Mouse (Mus musculus) hindbrain, embryonic 12.5 days (tissue): ENCODE data around the gene Klhl40. TPM values are rescaled to one million over a fixed set of nuclear protein-coding genes. Genes with fewer than 3 reads are reported as not detected.

Source experiments
- ATAC-seq: fragments of 200-750 bp; cut with Nextera tagmentation; 2 replicates; pipeline ENCODE4 v1.8.0; 2017; ENCODE audit warnings: moderate TSS enrichment; ENCODE audit not compliant: low FRiP score
- H3K27ac ChIP-seq: fragments of 300-500 bp; sonication (generic); 2 replicates; pipeline ENCODE4 v1.5.1; 2016; ENCODE audit warnings: mild to moderate bottlenecking
- H3K27me3 ChIP-seq: fragments of 300-500 bp; sonication (generic); 2 replicates; pipeline ENCODE4 v1.6.1; 2016; ENCODE audit warnings: mild to moderate bottlenecking
- H3K36me3 ChIP-seq: fragments of 300-500 bp; sonication (generic); 2 replicates; pipeline ENCODE4 v1.6.1; 2016; ENCODE audit warnings: mild to moderate bottlenecking
- H3K4me1 ChIP-seq: fragments of 300-500 bp; sonication (generic); 2 replicates; pipeline ENCODE4 v1.6.1; 2016
- H3K4me2 ChIP-seq: fragments of 300-500 bp; sonication (generic); replicated peaks from 2 replicates; pipeline ENCODE4 v1.6.1; 2016; ENCODE audit warnings: mild to moderate bottlenecking
- H3K4me3 ChIP-seq: fragments of 300-500 bp; sonication (generic); 2 replicates; pipeline ENCODE4 v1.5.1; 2016; ENCODE audit warnings: mild to moderate bottlenecking
- H3K9ac ChIP-seq: fragments of 300-500 bp; sonication (generic); 2 replicates; pipeline ENCODE4 v1.6.1; 2016; ENCODE audit warnings: mild to moderate bottlenecking, moderate library complexity
- H3K9me3 ChIP-seq: fragments of 300-500 bp; sonication (generic); replicated peaks from 2 replicates; pipeline ENCODE4 v1.6.1; 2016; ENCODE audit warnings: mild to moderate bottlenecking
- WGBS: fragments of 180-500 bp; shearing (Covaris S2); methylation state at CpG from one replicate; pipeline ENCODE4 v1.1.7; 2016; 5-methylcytosine and 5-hydroxymethylcytosine counted together
- polyA plus RNA-seq: library from polyadenylated mRNA; unstranded; fragments of >200 nt; fragmentation: Nextera tagmentation; extraction: Ambion mirVana; gene quantifications from 2 replicates; pipeline ENCODE4 v1.2.1, GENCODE M21; 2016

The Klhl40 gene
- polyA plus RNA-seq, 1 experiment from 2014 or later: 0.48 TPM

- 0 out of 2 replicates have a peak, but pooled peaks cover 2% of the 10 kb centered on the region for H3K27me3 ChIP-seq
- H3K9ac ChIP-seq: no peak overlapping the region
- WGBS: 94% methylated on average over 2 of the region's 2 CpGs
- no peak overlapping the region for H3K4me2 ChIP-seq
- no peak for ATAC-seq
- no peaks in the 10 kb centered on the region for H3K4me1 ChIP-seq
- H3K36me3 ChIP-seq: no peaks in the 10 kb centered on the region
- H3K9me3 ChIP-seq: no peaks in the 10 kb centered on the region
- no peak overlapping the region for H3K27ac ChIP-seq
- H3K4me3 ChIP-seq: no peak overlapping the region
Measured at GRCm38 (mm10) chr9:121786359-121786758, 9.0 kb downstream of the Klhl40 start.

- Histone ChIP-seq H3K4me2 (no peak overlapping the region), H3K9ac (no peak overlapping the region), H3K27ac (no peak overlapping the region), H3K9me3 (no peaks in the 10 kb centered on the region), H3K36me3 (no peaks in the 10 kb centered on the region), H3K27me3 (0 out of 2 replicates have a peak, but pooled peaks cover 5% of the 10 kb centered on the region), H3K4me3 (no peak overlapping the region), H3K4me1 (peaks cover 9% of the 10 kb centered on the region; the same call in 1 of the 2 replicates)
- no peak for ATAC-seq
- 19% methylated on average over 5 of the region's 5 CpGs for WGBS
Measured at GRCm38 (mm10) chr9:121791206-121791605, 13.8 kb downstream of the Klhl40 start.

GRCm38 (mm10) chr9:121791757-121792521 lies 14.5 kb downstream of the Klhl40 start, which contains the start of gene Hhatl:
Hhatl (minus strand) TSS chr9:121792507.
- no peak for ATAC-seq
- Histone ChIP-seq H3K27ac (no peak within 1 kb of the TSS), H3K27me3 (0 out of 2 replicates have a peak, but pooled peaks cover 5% of the 10 kb centered on the region), H3K4me3 (no peak within 1 kb of the TSS), H3K9ac (no peak within 1 kb of the TSS), H3K4me1 (peaks cover 9% of the 10 kb centered on the region; the same call in 1 of the 2 replicates), H3K4me2 (no peak within 1 kb of the TSS), H3K9me3 (no peaks in the 10 kb centered on the region), H3K36me3 (no peaks in the 10 kb centered on the region)
- WGBS: 49% methylated on average over 23 of the region's 24 CpGs

GRCm38 (mm10) chr9:121794972-121795539 lies 17.6 kb downstream of the Klhl40 start:
- Histone ChIP-seq H3K4me3 (no peak overlapping the region), H3K4me2 (no peak overlapping the region), H3K4me1 (peaks cover 14% of the 10 kb centered on the region; the same call in 1 of the 2 replicates), H3K9me3 (no peaks in the 10 kb centered on the region), H3K27ac (no peak overlapping the region), H3K27me3 (0 out of 2 replicates have a peak, but pooled peaks cover 5% of the 10 kb centered on the region), H3K9ac (peak overlapping the region; percentile 18; the same call in 1 of the 2 replicates), H3K36me3 (no peaks in the 10 kb centered on the region)
- 67% methylated on average over 1 of the region's 1 CpGs for WGBS
- no peak for ATAC-seq

GRCm38 (mm10) chr9:121797722-121798121 lies 20.3 kb downstream of the Klhl40 start:
- no peaks in the 10 kb centered on the region for H3K9me3 ChIP-seq
- no peak overlapping the region for H3K4me2 ChIP-seq
- H3K4me1 ChIP-seq: peaks cover 14% of the 10 kb centered on the region; the same call in 1 of the 2 replicates
- ATAC-seq: no peak
- H3K27me3 ChIP-seq: no peaks in the 10 kb centered on the region
- H3K27ac ChIP-seq: no peak overlapping the region
- H3K4me3 ChIP-seq: no peak overlapping the region
- H3K9ac ChIP-seq: no peak overlapping the region
- no peaks in the 10 kb centered on the region for H3K36me3 ChIP-seq
- WGBS: 28% methylated on average over 12 of the region's 12 CpGs

- Histone ChIP-seq H3K36me3 (no peaks in the 10 kb centered on the region), H3K4me3 (no peak overlapping the region), H3K9ac (no peak overlapping the region), H3K9me3 (no peaks in the 10 kb centered on the region), H3K4me2 (no peak overlapping the region), H3K27ac (no peak overlapping the region), H3K27me3 (no peaks in the 10 kb centered on the region), H3K4me1 (peaks cover 14% of the 10 kb centered on the region; the same call in 1 of the 2 replicates)
- no peak for ATAC-seq
- 33% methylated on average over 6 of the region's 6 CpGs for WGBS
Measured at GRCm38 (mm10) chr9:121798887-121799520, 21.6 kb downstream of the Klhl40 start.

GRCm38 (mm10) chr9:121802747-121803146 lies 25.3 kb downstream of the Klhl40 start:
- Histone ChIP-seq H3K27me3 (no peaks in the 10 kb centered on the region), H3K4me1 (peaks cover 21% of the 10 kb centered on the region), H3K4me3 (no peak overlapping the region), H3K4me2 (no peak overlapping the region), H3K9me3 (no peaks in the 10 kb centered on the region), H3K27ac (no peak overlapping the region), H3K9ac (no peak overlapping the region), H3K36me3 (no peaks in the 10 kb centered on the region)
- ATAC-seq: no peak
- 64% methylated on average over 7 of the region's 7 CpGs for WGBS

GRCm38 (mm10) chr9:121807546-121807945 lies 30.1 kb downstream of the Klhl40 start:
- no peak overlapping the region for H3K4me2 ChIP-seq
- H3K4me3 ChIP-seq: no peak overlapping the region
- WGBS: 71% methylated on average over 1 of the region's 1 CpGs
- ATAC-seq: no peak
- no peak overlapping the region for H3K27ac ChIP-seq
- no peaks in the 10 kb centered on the region for H3K27me3 ChIP-seq
- peaks cover 51% of the 10 kb centered on the region for H3K4me1 ChIP-seq
- no peak overlapping the region for H3K9ac ChIP-seq
- no peaks in the 10 kb centered on the region for H3K36me3 ChIP-seq
- no peaks in the 10 kb centered on the region for H3K9me3 ChIP-seq

- Histone ChIP-seq H3K9ac (no peak overlapping the region), H3K9me3 (no peaks in the 10 kb centered on the region), H3K36me3 (no peaks in the 10 kb centered on the region), H3K4me1 (peaks cover 51% of the 10 kb centered on the region), H3K27ac (0 out of 2 replicates have a peak overlapping the region, but pooled peaks have one; percentile 17), H3K4me3 (no peak overlapping the region), H3K4me2 (no peak overlapping the region), H3K27me3 (no peaks in the 10 kb centered on the region)
- WGBS: 56% methylated on average over 7 of the region's 7 CpGs
- ATAC-seq: no peak
Measured at GRCm38 (mm10) chr9:121807947-121808346, 30.5 kb downstream of the Klhl40 start.

- no peak overlapping the region for H3K9ac ChIP-seq
- no peaks in the 10 kb centered on the region for H3K36me3 ChIP-seq
- no peak for ATAC-seq
- peak overlapping the region; percentile 48 for H3K27ac ChIP-seq
- peaks cover 51% of the 10 kb centered on the region for H3K4me1 ChIP-seq
- no peaks in the 10 kb centered on the region for H3K9me3 ChIP-seq
- H3K4me2 ChIP-seq: no peak overlapping the region
- no peaks in the 10 kb centered on the region for H3K27me3 ChIP-seq
- WGBS: 35% methylated on average over 3 of the region's 3 CpGs
- no peak overlapping the region for H3K4me3 ChIP-seq
Measured at GRCm38 (mm10) chr9:121808511-121808910, 31.1 kb downstream of the Klhl40 start.

- Histone ChIP-seq H3K9me3 (no peaks in the 10 kb centered on the region), H3K4me2 (peak overlapping the region; percentile 19; the same call in 1 of the 2 replicates), H3K4me3 (no peak overlapping the region), H3K36me3 (no peaks in the 10 kb centered on the region), H3K27me3 (no peaks in the 10 kb centered on the region), H3K27ac (peak overlapping the region; percentile 79), H3K4me1 (peaks cover 51% of the 10 kb centered on the region), H3K9ac (no peak overlapping the region; the same call in 1 of the 2 replicates)
- 14% methylated on average over 15 of the region's 15 CpGs for WGBS
- peak; percentile 75 for ATAC-seq
Measured at GRCm38 (mm10) chr9:121810081-121810821, 32.8 kb downstream of the Klhl40 start.

GRCm38 (mm10) chr9:121815183-121815582 lies 37.8 kb downstream of the Klhl40 start:
- 82% methylated on average over 6 of the region's 6 CpGs for WGBS
- no peaks in the 10 kb centered on the region for H3K9me3 ChIP-seq
- no peaks in the 10 kb centered on the region for H3K27me3 ChIP-seq
- H3K4me3 ChIP-seq: no peak overlapping the region
- H3K27ac ChIP-seq: no peak overlapping the region
- no peak overlapping the region for H3K9ac ChIP-seq
- no peak overlapping the region for H3K4me2 ChIP-seq
- H3K4me1 ChIP-seq: peaks cover 23% of the 10 kb centered on the region
- no peak for ATAC-seq
- no peaks in the 10 kb centered on the region for H3K36me3 ChIP-seq
